Mouse (Mus musculus) lung, embryonic 16.5 days (tissue): ENCODE results near the gene Hjurp. TPM values are rescaled to one million over a fixed set of nuclear protein-coding genes. Genes with fewer than 3 reads are reported as not detected.

ENCODE experiments used
- ATAC-seq: fragments of 200-750 bp; cut with Nextera tagmentation; 2 replicates; pipeline ENCODE4 v1.8.0; 2017; ENCODE audit warnings: low read depth, mild to moderate bottlenecking, moderate library complexity
- H3K27ac ChIP-seq: fragments of 300-500 bp; sonication (generic); 2 replicates; pipeline ENCODE4 v1.5.1; 2014; ENCODE audit warnings: mild to moderate bottlenecking, control low read depth, low read length
- H3K27me3 ChIP-seq: fragments of 300-500 bp; sonication (generic); 2 replicates; pipeline ENCODE4 v1.6.1; 2014; ENCODE audit warnings: low read depth, low read length, mixed read lengths; ENCODE audit not compliant: control insufficient read depth, insufficient read depth
- H3K36me3 ChIP-seq: fragments of 300-500 bp; sonication (generic); 2 replicates; pipeline ENCODE4 v1.6.1; 2014; ENCODE audit warnings: low read length; ENCODE audit not compliant: control insufficient read depth, insufficient read depth
- H3K4me1 ChIP-seq: fragments of 300-500 bp; sonication (generic); replicated peaks from 2 replicates; pipeline ENCODE4 v1.6.1; 2014; ENCODE audit warnings: low read length, mixed read lengths; ENCODE audit not compliant: control insufficient read depth, insufficient read depth
- H3K4me2 ChIP-seq: fragments of 300-500 bp; sonication (generic); 2 replicates; pipeline ENCODE4 v1.6.1; 2014; ENCODE audit warnings: low read depth, low read length, control low read depth
- H3K4me3 ChIP-seq: fragments of 300-500 bp; sonication (generic); 2 replicates; pipeline ENCODE4 v1.5.1; 2014; ENCODE audit warnings: mild to moderate bottlenecking, low read length, control low read depth
- H3K9ac ChIP-seq: fragments of 300-500 bp; sonication (generic); 2 replicates; pipeline ENCODE4 v1.6.1; 2014; ENCODE audit warnings: low read length, control low read depth
- H3K9me3 ChIP-seq: fragments of 300-500 bp; sonication (generic); 2 replicates; pipeline ENCODE4 v1.6.1; 2016; ENCODE audit warnings: low read length; ENCODE audit not compliant: control insufficient read depth
- WGBS: fragments of 180-500 bp; shearing (Covaris S2); extraction: QIAGEN DNeasy Blood & Tissue Kit; methylation state at CpG from one replicate; pipeline ENCODE4 v1.1.7; 2014; 5-methylcytosine and 5-hydroxymethylcytosine counted together
- polyA plus RNA-seq: library from polyadenylated mRNA; unstranded; fragments of >200 nt; fragmentation: Nextera tagmentation; extraction: Ambion mirVana; gene quantifications from 2 replicates; pipeline ENCODE4 v1.2.1, GENCODE M21; 2015

Hjurp gene
- polyA plus RNA-seq, 1 experiment from 2014 or later, result 184 TPM

GRCm38 (mm10) chr1:88289917-88290316 lies 12.5 kb upstream of the Hjurp start:
- Histone ChIP-seq H3K9me3 (peaks cover 40% of the 10 kb centered on the region), H3K9ac (no peak overlapping the region), H3K36me3 (no peaks in the 10 kb centered on the region), H3K27me3 (no peaks in the 10 kb centered on the region), H3K4me2 (no peak overlapping the region), H3K27ac (no peak overlapping the region), H3K4me3 (no peak overlapping the region), H3K4me1 (no peaks in the 10 kb centered on the region)
- ATAC-seq, result no peak
- WGBS, result 36% methylated on average over 4 of the region's 4 CpGs

- no peak overlapping the region for H3K27ac ChIP-seq
- no peaks in the 10 kb centered on the region for H3K4me1 ChIP-seq
- H3K27me3 ChIP-seq, result no peaks in the 10 kb centered on the region
- H3K9me3 ChIP-seq, result peaks cover 44% of the 10 kb centered on the region
- H3K9ac ChIP-seq, result no peak overlapping the region
- H3K36me3 ChIP-seq, result no peaks in the 10 kb centered on the region
- 43% methylated on average over 2 of the region's 2 CpGs for WGBS
- no peak for ATAC-seq
- no peak overlapping the region for H3K4me2 ChIP-seq
- no peak overlapping the region for H3K4me3 ChIP-seq
Observed at GRCm38 (mm10) chr1:88289152-88289551, 11.7 kb upstream of the Hjurp start.

- H3K27me3 ChIP-seq, result no peaks in the 10 kb centered on the region
- WGBS, result 61% methylated on average over 3 of the region's 3 CpGs
- H3K4me3 ChIP-seq, result no peak overlapping the region
- H3K27ac ChIP-seq, result no peak overlapping the region
- no peaks in the 10 kb centered on the region for H3K4me1 ChIP-seq
- ATAC-seq, result no peak
- no peak overlapping the region for H3K4me2 ChIP-seq
- H3K9ac ChIP-seq, result no peak overlapping the region
- no peaks in the 10 kb centered on the region for H3K36me3 ChIP-seq
- peaks cover 46% of the 10 kb centered on the region for H3K9me3 ChIP-seq
Observed at GRCm38 (mm10) chr1:88288789-88289127, 11.3 kb upstream of the Hjurp start.

GRCm38 (mm10) chr1:88288056-88288788 lies 10.8 kb upstream of the Hjurp start:
- 34% methylated on average over 3 of the region's 3 CpGs for WGBS
- Histone ChIP-seq H3K4me3 (no peak overlapping the region), H3K27me3 (no peaks in the 10 kb centered on the region), H3K4me2 (no peak overlapping the region), H3K27ac (no peak overlapping the region), H3K9ac (no peak overlapping the region), H3K36me3 (no peaks in the 10 kb centered on the region), H3K4me1 (no peaks in the 10 kb centered on the region), H3K9me3 (peaks cover 52% of the 10 kb centered on the region)
- 0 out of 2 replicates have a peak, but pooled peaks have one; percentile 1 for ATAC-seq

GRCm38 (mm10) chr1:88287697-88287980 lies 10.2 kb upstream of the Hjurp start:
- H3K4me1 ChIP-seq, result no peaks in the 10 kb centered on the region
- ATAC-seq, result no peak
- no peak overlapping the region for H3K27ac ChIP-seq
- H3K36me3 ChIP-seq, result no peaks in the 10 kb centered on the region
- H3K9ac ChIP-seq, result no peak overlapping the region
- no peaks in the 10 kb centered on the region for H3K27me3 ChIP-seq
- 33% methylated on average over 5 of the region's 5 CpGs for WGBS
- H3K9me3 ChIP-seq, result peaks cover 55% of the 10 kb centered on the region
- no peak overlapping the region for H3K4me3 ChIP-seq
- no peak overlapping the region for H3K4me2 ChIP-seq

GRCm38 (mm10) chr1:88286887-88287696 lies 9.7 kb upstream of the Hjurp start:
- no peak overlapping the region for H3K4me2 ChIP-seq
- no peaks in the 10 kb centered on the region for H3K4me1 ChIP-seq
- ATAC-seq, result 0 out of 2 replicates have a peak, but pooled peaks have one; percentile 5
- H3K4me3 ChIP-seq, result no peak overlapping the region
- H3K9ac ChIP-seq, result no peak overlapping the region
- no peaks in the 10 kb centered on the region for H3K36me3 ChIP-seq
- H3K9me3 ChIP-seq, result peaks cover 53% of the 10 kb centered on the region
- 70% methylated on average over 13 of the region's 13 CpGs for whole genome bisulfite sequencing
- H3K27me3 ChIP-seq, result no peaks in the 10 kb centered on the region
- no peak overlapping the region for H3K27ac ChIP-seq

- no peaks in the 10 kb centered on the region for H3K36me3 ChIP-seq
- peaks cover 47% of the 10 kb centered on the region for H3K9me3 ChIP-seq
- no peaks in the 10 kb centered on the region for H3K27me3 ChIP-seq
- no peak overlapping the region for H3K4me3 ChIP-seq
- no peaks in the 10 kb centered on the region for H3K4me1 ChIP-seq
- ATAC-seq, result no peak
- no peak overlapping the region for H3K27ac ChIP-seq
- 78% methylated on average over 15 of the region's 15 CpGs for WGBS
- H3K4me2 ChIP-seq, result no peak overlapping the region
- H3K9ac ChIP-seq, result no peak overlapping the region
Observed at GRCm38 (mm10) chr1:88286136-88286845, 8.9 kb upstream of the Hjurp start.

GRCm38 (mm10) chr1:88285652-88286051 lies 8.2 kb upstream of the Hjurp start:
- Histone ChIP-seq H3K9ac (no peak overlapping the region), H3K4me1 (no peaks in the 10 kb centered on the region), H3K36me3 (no peaks in the 10 kb centered on the region), H3K27ac (no peak overlapping the region), H3K4me3 (no peak overlapping the region), H3K9me3 (peaks cover 46% of the 10 kb centered on the region), H3K27me3 (no peaks in the 10 kb centered on the region), H3K4me2 (no peak overlapping the region)
- 59% methylated on average over 5 of the region's 5 CpGs for WGBS
- ATAC-seq, result no peak

- H3K36me3 ChIP-seq, result no peaks in the 10 kb centered on the region
- no peak overlapping the region for H3K4me3 ChIP-seq
- H3K27ac ChIP-seq, result no peak overlapping the region
- WGBS, result 61% methylated on average over 7 of the region's 7 CpGs
- no peaks in the 10 kb centered on the region for H3K4me1 ChIP-seq
- H3K4me2 ChIP-seq, result no peak overlapping the region
- ATAC-seq, result no peak
- peaks cover 40% of the 10 kb centered on the region for H3K9me3 ChIP-seq
- H3K9ac ChIP-seq, result no peak overlapping the region
- H3K27me3 ChIP-seq, result no peaks in the 10 kb centered on the region
Observed at GRCm38 (mm10) chr1:88284946-88285320, 7.5 kb upstream of the Hjurp start.
